Mouse (Mus musculus): ENCODE measurements around the gene Tmem102.

GRCm38 (mm10) chr11:69758478-69758970 lies 46.9 kb downstream of the Tmem102 start, which contains the start of gene Polr2a:
- TF ChIP-seq CTCF (conservative IDR thresholded peaks at IDR 0.05 in 1 of 2, IDR thresholded peaks at IDR 0.05 in 1 of 2; ENCODE audit: low read depth in 2 of 2, low read length in 2 of 2) (no peak), POLR2A (IDR thresholded peaks at IDR 0.05; ENCODE audit: low read depth, low read length) (peak; percentile 100), MAX (IDR thresholded peaks at IDR 0.05; ENCODE audit: low read length) (no peak; the same call in 1 of the 2 replicates), EP300 (IDR thresholded peaks at IDR 0.05; ENCODE audit: low read length) (no peak), JUN (IDR thresholded peaks at IDR 0.05; ENCODE audit: insufficient read depth, low read depth, low read length) (no peak), ZMIZ1 (IDR thresholded peaks at IDR 0.05; ENCODE audit: low read depth, low read length) (peak; percentile 100), CHD1 (IDR thresholded peaks at IDR 0.05; ENCODE audit: low read depth, low read length) (peak; percentile 98)
